Mouse (Mus musculus): ENCODE results near the gene Olfr830.
"Not testable (repeated sequence)": the region's sequence is repeated elsewhere in the genome, so short reads cannot be mapped to it uniquely, and the experiment has no call there.

The Olfr830 gene

GRCm38 (mm10) chr9:18874393-18874792, at the start of gene Olfr830:
Olfr830 (plus strand) TSS chr9:18874693.
- no peak for DNase-seq

- DNase-seq = no peak
Measured at GRCm38 (mm10) chr9:18854633-18855032, 19.9 kb upstream of the Olfr830 start, which contains the start of gene Olfr829. Olfr829 (plus strand) TSS chr9:18854933.

- not testable (repeated sequence) for DNase-seq
Measured at GRCm38 (mm10) chr9:18907699-18908098, 33.2 kb downstream of the Olfr830 start.

GRCm38 (mm10) chr9:18927921-18928320, 53.4 kb downstream of the Olfr830 start:
- DNase-seq = not testable (repeated sequence)
